Mouse (Mus musculus): ENCODE data around the gene Prepl.

Prepl gene

GRCm38 (mm10) chr17:85059136-85059535 is 30.9 kb downstream of the Prepl start:
- peaks cover 6% of the 10 kb centered on the region for H3K4me1 ChIP-seq (replicated peaks; ENCODE audit: low read depth, low read length)
- H3K36me3 ChIP-seq (ENCODE audit: insufficient read depth, low read length) = peaks cover 13% of the 10 kb centered on the region
- no peaks in the 10 kb centered on the region for H3K27me3 ChIP-seq (ENCODE audit: insufficient read depth, low read length)
- H3K9me3 ChIP-seq (ENCODE audit: low read length) = no peaks in the 10 kb centered on the region
- H3K4me3 ChIP-seq (replicated peaks; ENCODE audit: low read length) = no peak overlapping the region
- TF ChIP-seq NANOG (IDR thresholded peaks at IDR 0.05; ENCODE audit: borderline replicate concordance, low read length) (no peak), POU5F1 (IDR thresholded peaks at IDR 0.05; ENCODE audit: borderline replicate concordance, low read length) (no peak), CTCF (conservative IDR thresholded peaks at IDR 0.05; ENCODE audit: low read length) (no peak)

GRCm38 (mm10) chr17:85058276-85058675 is 31.8 kb downstream of the Prepl start:
- Histone ChIP-seq H3K4me1 (replicated peaks; ENCODE audit: low read depth, low read length) (peaks cover 6% of the 10 kb centered on the region), H3K9me3 (ENCODE audit: low read length) (no peaks in the 10 kb centered on the region), H3K4me3 (replicated peaks; ENCODE audit: low read length) (no peak overlapping the region), H3K36me3 (ENCODE audit: insufficient read depth, low read length) (peaks cover 5% of the 10 kb centered on the region), H3K27me3 (ENCODE audit: insufficient read depth, low read length) (no peaks in the 10 kb centered on the region)
- TF ChIP-seq CTCF (conservative IDR thresholded peaks at IDR 0.05; ENCODE audit: low read length) = no peak
- TF ChIP-seq POU5F1 (IDR thresholded peaks at IDR 0.05; ENCODE audit: borderline replicate concordance, low read length) = no peak
- no peak for TF ChIP-seq NANOG (IDR thresholded peaks at IDR 0.05; ENCODE audit: borderline replicate concordance, low read length)

- Histone ChIP-seq H3K36me3 (ENCODE audit: insufficient read depth, low read length) (no peaks in the 10 kb centered on the region), H3K9me3 (ENCODE audit: low read length) (no peaks in the 10 kb centered on the region)
- no peak for TF ChIP-seq CTCF (conservative IDR thresholded peaks at IDR 0.05; ENCODE audit: low read length)
- no peak for TF ChIP-seq NANOG (IDR thresholded peaks at IDR 0.05; ENCODE audit: borderline replicate concordance, low read length)
- no peak for TF ChIP-seq POU5F1 (IDR thresholded peaks at IDR 0.05; ENCODE audit: borderline replicate concordance, low read length)
These were observed 41.7 kb downstream of the Prepl start for GRCm38 (mm10) chr17:85048379-85048778.

GRCm38 (mm10) chr17:85045160-85045559 is 44.9 kb downstream of the Prepl start:
- no peak for TF ChIP-seq NANOG (IDR thresholded peaks at IDR 0.05; ENCODE audit: borderline replicate concordance, low read length)
- TF ChIP-seq POU5F1 (IDR thresholded peaks at IDR 0.05; ENCODE audit: borderline replicate concordance, low read length) = no peak
- no peak for TF ChIP-seq CTCF (conservative IDR thresholded peaks at IDR 0.05; ENCODE audit: low read length)
- Histone ChIP-seq H3K27me3 (ENCODE audit: insufficient read depth, low read length) (no peaks in the 10 kb centered on the region), H3K9me3 (ENCODE audit: low read length) (no peaks in the 10 kb centered on the region), H3K4me3 (replicated peaks; ENCODE audit: low read length) (no peak overlapping the region), H3K4me1 (replicated peaks; ENCODE audit: low read depth, low read length) (no peaks in the 10 kb centered on the region), H3K36me3 (ENCODE audit: insufficient read depth, low read length) (no peaks in the 10 kb centered on the region)

More at GRCm38 (mm10) chr17:85048379-85048778, 41.7 kb downstream of the Prepl start:
- no peaks in the 10 kb centered on the region for H3K27me3 ChIP-seq (ENCODE audit: insufficient read depth, low read length)
- H3K4me3 ChIP-seq (replicated peaks; ENCODE audit: low read length) = no peak overlapping the region
- no peaks in the 10 kb centered on the region for H3K4me1 ChIP-seq (replicated peaks; ENCODE audit: low read depth, low read length)

GRCm38 (mm10) chr17:85044466-85044865 is 45.6 kb downstream of the Prepl start:
- H3K27me3 ChIP-seq (ENCODE audit: insufficient read depth, low read length) = no peaks in the 10 kb centered on the region
- H3K4me1 ChIP-seq (replicated peaks; ENCODE audit: low read depth, low read length) = no peaks in the 10 kb centered on the region
- no peak overlapping the region for H3K4me3 ChIP-seq (replicated peaks; ENCODE audit: low read length)
- no peaks in the 10 kb centered on the region for H3K36me3 ChIP-seq (ENCODE audit: insufficient read depth, low read length)
- no peaks in the 10 kb centered on the region for H3K9me3 ChIP-seq (ENCODE audit: low read length)
- no peak for TF ChIP-seq CTCF (conservative IDR thresholded peaks at IDR 0.05; ENCODE audit: low read length)

- Histone ChIP-seq H3K4me3 (replicated peaks; ENCODE audit: low read length) (no peak overlapping the region), H3K4me1 (replicated peaks; ENCODE audit: low read depth, low read length) (no peaks in the 10 kb centered on the region), H3K9me3 (ENCODE audit: low read length) (no peaks in the 10 kb centered on the region), H3K27me3 (ENCODE audit: insufficient read depth, low read length) (no peaks in the 10 kb centered on the region), H3K36me3 (ENCODE audit: insufficient read depth, low read length) (no peaks in the 10 kb centered on the region)
- no peak for TF ChIP-seq POU5F1 (IDR thresholded peaks at IDR 0.05; ENCODE audit: borderline replicate concordance, low read length)
These were observed 46.6 kb downstream of the Prepl start for GRCm38 (mm10) chr17:85043404-85043816.

GRCm38 (mm10) chr17:85042419-85042818 is 47.6 kb downstream of the Prepl start:
- Histone ChIP-seq H3K9me3 (ENCODE audit: low read length) (no peaks in the 10 kb centered on the region), H3K36me3 (ENCODE audit: insufficient read depth, low read length) (no peaks in the 10 kb centered on the region), H3K27me3 (ENCODE audit: insufficient read depth, low read length) (no peaks in the 10 kb centered on the region), H3K4me1 (replicated peaks; ENCODE audit: low read depth, low read length) (no peaks in the 10 kb centered on the region), H3K4me3 (replicated peaks; ENCODE audit: low read length) (no peak overlapping the region)
- TF ChIP-seq NANOG (IDR thresholded peaks at IDR 0.05; ENCODE audit: borderline replicate concordance, low read length) (no peak), POU5F1 (IDR thresholded peaks at IDR 0.05; ENCODE audit: borderline replicate concordance, low read length) (no peak), CTCF (conservative IDR thresholded peaks at IDR 0.05; ENCODE audit: low read length) (no peak)

GRCm38 (mm10) chr17:85040913-85041312 is 49.1 kb downstream of the Prepl start:
- Histone ChIP-seq H3K4me1 (replicated peaks; ENCODE audit: low read depth, low read length) (no peaks in the 10 kb centered on the region), H3K9me3 (ENCODE audit: low read length) (no peaks in the 10 kb centered on the region), H3K36me3 (ENCODE audit: insufficient read depth, low read length) (no peaks in the 10 kb centered on the region), H3K27me3 (ENCODE audit: insufficient read depth, low read length) (no peaks in the 10 kb centered on the region), H3K4me3 (replicated peaks; ENCODE audit: low read length) (no peak overlapping the region)
- TF ChIP-seq NANOG (IDR thresholded peaks at IDR 0.05; ENCODE audit: borderline replicate concordance, low read length) (no peak), POU5F1 (IDR thresholded peaks at IDR 0.05; ENCODE audit: borderline replicate concordance, low read length) (no peak), CTCF (conservative IDR thresholded peaks at IDR 0.05; ENCODE audit: low read length) (no peak)

GRCm38 (mm10) chr17:85038761-85039160 is 51.3 kb downstream of the Prepl start:
- H3K36me3 ChIP-seq (ENCODE audit: insufficient read depth, low read length) = no peaks in the 10 kb centered on the region
- H3K27me3 ChIP-seq (ENCODE audit: insufficient read depth, low read length) = peaks cover 3% of the 10 kb centered on the region; the same call in 1 of the 2 replicates
- H3K4me3 ChIP-seq (replicated peaks; ENCODE audit: low read length) = no peak overlapping the region
- H3K9me3 ChIP-seq (ENCODE audit: low read length) = no peaks in the 10 kb centered on the region
- TF ChIP-seq NANOG (IDR thresholded peaks at IDR 0.05; ENCODE audit: borderline replicate concordance, low read length) (no peak), CTCF (conservative IDR thresholded peaks at IDR 0.05; ENCODE audit: low read length) (no peak), POU5F1 (IDR thresholded peaks at IDR 0.05; ENCODE audit: borderline replicate concordance, low read length) (no peak)
- H3K4me1 ChIP-seq (replicated peaks; ENCODE audit: low read depth, low read length) = no peaks in the 10 kb centered on the region; the same call in 1 of the 2 replicates
